Mouse (Mus musculus) ovary, postnatal 14 days (tissue): ENCODE measurements around the gene Lrba.

Experiments
- DNase-seq: peaks from one replicate; pipeline ENCODE4 v3.0.0; 2022; ENCODE audit warnings: low spot score

The Lrba gene

DNA sequence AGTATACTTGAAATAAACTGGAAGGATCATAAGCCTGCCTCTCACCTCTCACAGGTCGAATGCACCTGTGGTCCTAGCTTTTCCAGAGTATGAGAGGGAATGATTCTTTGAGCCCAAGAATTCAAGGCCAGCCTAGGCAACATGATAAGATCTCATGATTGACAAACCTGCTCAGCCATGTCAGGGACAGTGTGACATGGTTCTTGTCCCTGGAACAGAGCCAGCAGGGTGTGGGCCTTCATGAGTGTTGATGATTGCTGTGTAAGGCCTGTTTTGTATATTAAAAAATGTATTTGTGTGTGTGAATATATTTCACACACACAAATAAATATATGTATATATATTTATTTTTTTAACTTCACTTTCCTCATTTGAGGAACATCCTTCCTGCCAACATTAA is 29.3 kb downstream of the Lrba start:
- no peak for DNase-seq

DNA sequence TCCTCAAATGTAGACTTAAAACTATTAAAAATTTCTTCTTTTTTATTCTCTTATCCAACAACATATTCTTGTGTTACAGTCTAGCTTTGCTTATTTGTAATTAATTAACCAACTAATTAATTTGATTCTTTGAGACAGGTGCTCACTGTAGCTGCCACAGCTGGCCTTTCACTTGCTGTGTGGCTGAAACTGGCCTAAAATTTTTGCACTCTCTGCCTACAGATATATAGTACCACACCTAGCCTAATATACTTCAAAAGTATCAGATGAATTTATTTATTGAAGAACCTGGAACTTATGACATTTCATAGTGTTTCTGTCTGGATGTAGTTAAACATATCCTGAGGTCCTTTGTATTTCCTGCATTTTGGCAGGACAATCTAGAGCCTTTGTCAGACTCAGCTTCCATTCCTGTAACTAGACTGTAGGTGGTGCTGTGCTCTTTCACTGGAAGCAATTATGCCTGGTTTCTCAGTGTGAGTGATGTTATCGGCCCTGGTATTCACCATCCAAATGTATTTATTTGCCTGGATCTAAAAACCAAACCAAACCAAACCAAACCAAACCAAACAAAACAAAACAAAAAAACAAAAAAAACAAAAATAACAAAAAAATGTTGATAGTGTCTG is 43.7 kb downstream of the Lrba start:
- peak; percentile 5 for DNase-seq

DNA sequence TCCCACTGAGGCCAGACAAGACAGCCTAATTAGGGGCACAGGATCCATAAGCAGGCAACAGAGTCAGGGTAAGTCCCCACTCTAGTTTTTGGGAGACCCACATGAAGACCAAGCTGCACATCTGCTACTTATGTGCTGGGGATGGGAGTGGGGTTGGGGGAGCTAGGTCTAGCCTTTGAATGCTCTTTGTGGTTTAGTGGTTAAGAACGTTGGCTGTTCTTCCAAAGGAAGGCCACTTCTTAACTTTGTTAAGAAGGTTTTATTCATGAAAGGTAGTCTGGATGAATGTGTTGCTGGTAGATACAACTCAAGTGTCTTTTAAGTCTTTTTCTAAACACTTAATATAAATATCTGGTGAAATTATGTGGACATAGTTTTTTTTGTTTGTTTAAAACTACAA is 51.2 kb downstream of the Lrba start:
- no peak for DNase-seq

DNA sequence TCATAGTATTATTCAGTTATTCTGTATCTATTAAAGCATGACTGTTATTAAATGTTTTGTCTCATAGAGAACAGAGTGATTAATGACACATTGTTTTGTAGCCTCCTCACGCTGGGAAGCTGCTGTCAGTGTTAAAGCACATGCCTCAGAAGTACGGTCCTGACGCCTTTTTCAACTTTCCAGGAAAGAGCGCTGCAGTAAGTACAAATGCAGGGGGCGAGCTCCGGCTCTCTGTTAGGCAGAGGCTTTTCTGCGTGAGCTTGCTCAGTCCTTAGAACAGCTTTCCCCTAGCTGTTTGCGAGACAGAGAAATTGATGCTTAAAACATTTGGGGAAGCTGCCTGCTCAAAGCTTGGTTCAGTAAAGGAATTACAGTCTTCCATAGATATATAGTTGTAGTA is 66.8 kb downstream of the Lrba start:
- DNase-seq = no peak

DNA sequence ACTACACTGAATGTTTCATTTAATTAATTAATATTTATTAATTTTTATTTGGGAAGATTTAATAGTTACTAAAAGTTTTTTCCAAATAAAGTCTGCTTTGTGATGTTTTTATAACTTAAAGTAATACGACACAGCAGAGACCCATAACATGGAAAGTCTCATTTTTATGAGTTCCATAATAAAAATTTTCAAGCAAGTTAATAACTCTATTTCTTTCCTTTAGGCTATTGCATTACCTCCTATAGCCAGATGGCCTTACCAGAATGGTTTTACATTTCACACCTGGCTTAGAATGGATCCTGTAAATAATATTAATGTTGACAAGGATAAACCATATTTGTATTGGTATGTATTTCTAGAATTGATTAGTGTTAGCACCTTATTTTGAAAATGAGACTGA is 70.4 kb downstream of the Lrba start:
- no peak for DNase-seq

DNA sequence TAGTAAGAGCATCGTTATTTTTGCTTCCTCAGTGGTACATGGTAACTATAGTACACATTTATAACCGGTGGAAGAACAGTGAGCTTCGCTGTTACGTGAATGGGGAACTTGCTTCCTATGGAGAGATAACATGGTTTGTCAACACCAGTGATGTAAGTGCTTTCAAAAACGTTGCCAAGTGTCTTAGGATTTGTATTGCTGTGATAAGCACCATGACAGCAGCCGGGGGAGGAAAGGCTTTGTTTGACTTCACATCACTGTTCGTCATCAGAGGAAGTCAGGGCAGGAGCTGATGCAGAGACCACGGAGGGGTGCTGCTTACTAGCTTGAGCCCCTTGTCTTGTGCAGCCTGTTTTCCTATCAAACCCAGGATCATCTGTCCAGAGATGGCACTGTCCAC is 71.7 kb downstream of the Lrba start:
- DNase-seq = no peak

DNA sequence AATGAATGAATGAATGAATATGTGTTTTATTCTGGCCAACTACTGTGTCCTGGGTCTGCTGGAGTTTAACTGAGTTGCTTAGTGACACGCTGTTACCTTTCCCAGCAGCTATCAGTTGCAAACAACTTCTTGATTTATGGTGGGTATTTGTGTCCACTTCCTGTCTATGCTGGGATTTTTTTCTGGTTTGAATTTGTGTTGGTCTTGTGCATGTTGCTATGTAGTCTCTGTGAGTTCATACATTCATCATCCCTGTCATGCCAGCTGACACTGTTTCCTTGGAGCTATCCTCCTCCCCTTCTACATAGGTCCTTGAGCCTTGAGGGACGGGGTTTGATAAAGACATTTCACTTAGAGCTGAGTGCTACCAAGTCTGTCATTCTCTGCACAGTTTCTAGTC is 84.4 kb downstream of the Lrba start:
- no peak for DNase-seq

DNA sequence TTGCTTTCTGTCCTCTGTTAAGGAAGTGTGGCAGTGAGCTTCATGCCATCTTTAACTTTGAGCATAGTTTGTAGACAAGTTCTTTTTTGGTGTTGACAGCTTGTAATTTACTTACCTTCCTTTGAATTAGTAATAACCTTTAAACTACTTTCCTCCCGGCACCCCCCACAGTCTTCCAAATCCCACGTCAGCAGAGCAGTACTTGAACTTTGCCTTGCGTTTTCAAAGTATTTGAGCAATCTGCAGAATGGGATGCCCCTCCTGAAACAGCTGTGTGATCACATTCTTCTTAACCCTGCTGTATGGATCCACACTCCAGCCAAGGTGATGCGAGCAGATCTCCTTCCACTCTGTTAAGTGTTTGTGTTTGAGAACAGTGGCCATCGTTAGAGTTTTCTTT is 85.7 kb downstream of the Lrba start:
- DNase-seq = no peak

DNA sequence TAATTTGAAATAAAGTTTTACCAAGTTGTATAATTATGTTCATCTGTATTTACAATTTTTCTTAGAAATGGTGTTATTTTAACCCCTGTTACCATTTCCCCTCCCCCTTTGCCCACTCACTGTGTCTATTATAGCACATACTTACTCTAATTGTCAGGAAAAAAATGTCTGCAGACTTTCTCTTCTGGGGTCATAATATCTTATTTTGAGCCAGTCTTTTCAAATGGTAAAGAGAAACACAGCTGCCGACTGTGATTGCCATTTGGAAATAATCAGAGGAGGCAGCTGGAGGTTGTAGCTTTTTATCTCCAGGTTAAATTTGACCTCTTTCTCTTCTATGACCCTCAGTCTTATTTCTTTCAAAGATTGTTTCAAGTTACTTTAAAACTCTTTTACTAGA is 86.9 kb downstream of the Lrba start:
- no peak for DNase-seq

DNA sequence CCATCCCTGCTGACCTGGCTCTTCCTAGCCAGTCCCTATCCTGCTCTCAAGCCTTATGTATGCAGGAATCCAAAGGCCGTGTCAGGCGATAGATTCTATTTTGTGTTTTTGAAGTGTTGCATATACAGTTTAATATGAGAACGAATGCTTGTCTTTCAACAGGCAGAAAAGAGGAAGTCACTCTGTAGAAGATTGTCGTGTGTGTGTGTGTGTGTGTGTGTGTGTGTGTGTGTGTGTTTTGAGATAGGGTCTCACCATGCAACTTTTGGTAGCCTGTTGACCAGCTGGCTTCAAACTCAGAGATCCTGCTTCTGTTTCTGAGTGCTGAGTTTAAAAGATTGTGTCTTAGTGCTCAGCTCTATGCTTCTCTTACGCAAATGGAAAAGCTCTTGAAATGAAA is 93.2 kb downstream of the Lrba start:
- no peak for DNase-seq

DNA sequence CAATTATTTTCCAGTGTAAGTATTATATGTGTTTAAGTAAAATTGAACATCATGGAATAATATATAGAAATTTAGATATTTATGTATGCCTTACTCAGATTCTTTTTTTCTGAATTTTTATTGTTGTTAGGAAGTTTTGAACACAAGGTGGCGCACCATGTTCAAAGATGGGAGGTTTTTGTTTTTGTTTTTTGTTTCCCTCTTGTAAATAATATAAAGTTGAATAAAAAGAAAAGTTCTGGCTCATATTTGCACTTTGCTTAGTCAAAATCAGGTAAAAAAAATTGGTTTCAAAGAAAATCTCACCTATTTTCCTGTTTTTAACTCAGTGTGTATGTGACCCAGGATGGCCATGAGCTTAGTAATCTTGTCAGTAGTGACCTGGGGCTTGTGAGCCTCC is 104.1 kb downstream of the Lrba start:
- no peak for DNase-seq

DNA sequence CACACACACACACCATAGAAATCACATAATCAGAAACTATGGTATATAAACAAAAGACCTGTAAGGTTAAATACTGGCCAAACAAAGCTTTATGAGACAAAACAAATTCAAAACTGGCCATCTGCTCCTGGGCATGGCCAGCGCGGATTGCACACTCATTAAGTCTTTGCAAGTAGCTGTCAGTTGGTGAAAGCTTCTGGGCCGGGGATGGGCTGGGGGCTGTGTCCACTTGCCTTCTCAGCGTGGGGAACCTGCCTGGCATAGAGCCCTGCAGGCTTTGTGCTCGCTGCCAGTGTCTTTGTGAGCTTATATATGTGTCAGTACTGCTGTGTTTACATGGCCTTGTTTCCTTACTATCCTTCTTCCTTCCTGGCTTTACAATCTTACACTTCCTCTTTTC is 118.8 kb downstream of the Lrba start:
- no peak for DNase-seq

DNA sequence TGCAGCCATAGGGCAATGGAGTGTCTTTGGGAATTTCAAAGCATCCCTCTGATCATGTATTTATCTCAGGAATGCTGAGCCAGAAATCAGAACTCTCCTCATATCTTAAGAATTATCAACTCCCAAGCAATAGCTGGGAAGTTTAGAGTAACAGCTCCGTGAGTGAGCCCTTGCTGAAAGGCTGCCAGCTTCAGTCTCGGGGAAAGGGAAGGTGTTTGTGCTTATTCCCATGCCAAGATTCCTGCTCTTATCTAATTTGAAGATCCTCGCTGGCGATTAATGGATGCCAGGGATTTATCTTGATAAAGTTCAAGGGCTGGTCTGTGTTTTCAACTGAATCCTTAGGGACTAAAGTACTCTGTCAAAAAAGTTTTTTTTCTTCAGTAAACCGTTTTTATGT is 138.0 kb downstream of the Lrba start:
- DNase-seq = no peak

DNA sequence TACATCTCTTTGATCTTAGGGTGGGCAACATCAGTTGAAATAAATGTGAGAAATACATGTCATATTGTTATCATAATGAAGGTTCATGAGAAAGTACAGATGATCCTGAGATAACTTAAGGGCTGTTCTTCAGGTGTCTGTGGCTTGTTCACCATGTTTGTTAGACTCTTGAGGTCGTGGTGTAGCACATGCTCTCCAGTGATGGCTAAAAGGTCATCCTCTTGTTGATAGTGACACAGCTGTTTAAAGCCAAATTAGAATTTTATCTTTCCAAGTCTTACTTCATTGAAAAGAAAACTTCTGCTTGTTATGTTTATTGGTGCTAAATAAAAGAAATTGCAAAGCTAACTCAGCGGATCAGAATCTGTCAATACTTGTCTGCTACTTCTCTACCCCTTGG is 147.0 kb downstream of the Lrba start:
- no peak for DNase-seq

DNA sequence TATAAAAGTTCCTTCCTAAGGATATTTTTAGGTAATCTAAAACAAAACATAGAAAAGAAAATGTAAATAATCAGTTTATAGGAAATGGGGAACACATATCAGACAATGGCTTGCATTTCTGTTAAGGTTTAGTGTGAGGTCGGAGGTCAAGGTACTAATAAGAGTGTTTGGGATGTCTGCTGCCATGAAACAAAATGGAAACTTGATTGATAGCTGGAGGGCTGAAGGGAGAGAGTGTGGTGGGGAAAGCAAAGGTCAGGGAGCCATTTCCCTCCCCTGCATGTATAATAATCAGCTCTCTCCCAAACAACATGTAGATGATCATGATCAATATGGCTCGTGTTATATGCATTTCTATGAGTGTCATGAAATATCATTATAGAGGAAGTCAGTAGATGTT is 150.8 kb downstream of the Lrba start:
- no peak for DNase-seq

DNA sequence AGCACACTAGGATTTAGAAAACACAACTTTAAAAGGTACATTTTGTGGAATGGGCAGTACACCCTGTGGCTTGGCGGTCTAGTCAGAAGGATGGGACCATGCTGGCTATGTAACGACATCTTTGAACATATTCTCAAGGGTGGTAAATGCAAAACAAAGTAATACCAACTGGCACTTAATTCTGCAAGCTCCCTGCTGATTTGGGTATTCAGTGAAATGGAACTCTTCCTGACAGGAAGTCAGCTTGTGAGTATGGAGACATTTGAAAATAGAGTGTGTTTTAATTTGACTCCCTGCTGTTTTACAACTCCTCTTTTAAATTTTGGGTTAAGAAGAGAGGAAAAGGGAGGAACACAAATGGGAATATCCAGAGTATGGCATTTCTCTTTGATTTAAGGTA is 158.1 kb downstream of the Lrba start:
- no peak for DNase-seq

DNA sequence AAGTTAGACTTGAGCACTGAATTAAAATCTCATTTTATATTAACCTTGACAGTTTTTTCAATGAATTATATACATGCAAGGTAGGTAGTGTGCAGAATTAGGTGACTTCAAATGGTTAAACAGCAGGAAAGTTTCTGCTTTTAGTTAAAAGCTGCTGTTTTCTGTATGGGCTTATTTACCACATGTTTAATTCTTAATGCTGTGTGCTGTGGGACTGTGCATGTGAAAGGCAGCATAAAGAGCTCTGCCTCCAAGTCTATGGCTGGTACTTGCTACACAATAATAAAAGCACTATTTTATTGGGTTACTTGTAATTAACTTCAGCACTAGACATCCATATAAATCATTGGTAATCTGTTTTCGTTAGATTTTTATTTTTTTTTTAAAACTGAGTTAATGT is 160.6 kb downstream of the Lrba start:
- DNase-seq = no peak

DNA sequence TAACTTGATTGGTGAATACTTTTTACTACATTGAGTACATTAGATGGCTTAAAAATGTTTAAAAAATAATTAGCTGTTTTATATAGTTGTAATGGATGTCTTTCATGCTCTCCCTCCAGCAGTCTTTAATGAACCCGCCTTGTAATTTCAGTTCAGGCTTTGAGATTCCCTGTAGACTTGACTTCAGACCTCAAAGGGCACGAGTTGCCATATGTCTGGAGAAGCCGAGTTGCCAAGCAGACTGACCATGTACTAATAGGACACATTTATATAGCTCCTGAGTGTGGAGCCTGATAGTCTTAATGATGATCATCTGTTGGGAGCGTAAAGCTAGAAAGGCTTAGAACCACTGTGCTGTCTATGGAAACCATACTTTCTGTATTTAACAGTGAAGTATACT is 161.8 kb downstream of the Lrba start:
- no peak for DNase-seq

DNA sequence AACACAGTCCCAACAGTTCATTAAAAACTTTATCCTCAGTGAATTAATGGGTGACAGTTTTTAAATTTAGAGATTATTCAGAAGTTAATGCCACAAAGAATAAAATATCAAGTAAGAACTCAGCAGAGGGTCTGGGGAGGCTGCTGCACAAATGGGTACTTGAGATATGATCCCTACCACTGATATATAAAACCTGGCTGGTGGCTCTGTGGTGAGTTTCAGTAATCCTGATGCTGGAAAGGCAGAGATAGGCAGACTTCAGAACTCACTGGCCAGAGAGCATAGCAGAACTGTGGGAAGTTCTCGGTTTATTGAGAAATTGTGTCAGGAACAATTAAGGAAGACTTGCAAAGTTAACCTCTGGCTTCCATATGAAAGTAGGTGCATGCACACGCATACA is 199.3 kb downstream of the Lrba start:
- no peak for DNase-seq

DNA sequence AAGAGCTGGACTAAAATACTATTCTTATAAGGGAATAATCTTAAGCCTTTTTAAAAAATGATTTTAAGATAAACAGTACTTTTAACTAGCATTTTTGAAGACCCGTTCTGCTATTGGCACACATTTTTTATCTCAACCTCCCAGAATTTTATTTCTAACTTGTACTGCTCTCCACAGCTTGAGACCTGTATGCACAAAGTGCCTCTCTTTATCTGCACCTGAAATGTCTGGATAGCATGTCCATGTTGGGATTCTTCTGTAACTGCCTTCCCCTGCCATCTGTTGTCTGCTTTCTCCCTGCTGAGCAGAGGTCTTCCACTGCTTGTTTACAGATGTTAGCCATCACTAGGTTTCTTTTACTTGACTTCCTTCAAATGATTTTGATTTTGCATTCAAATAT is 202.3 kb downstream of the Lrba start:
- no peak for DNase-seq

DNA sequence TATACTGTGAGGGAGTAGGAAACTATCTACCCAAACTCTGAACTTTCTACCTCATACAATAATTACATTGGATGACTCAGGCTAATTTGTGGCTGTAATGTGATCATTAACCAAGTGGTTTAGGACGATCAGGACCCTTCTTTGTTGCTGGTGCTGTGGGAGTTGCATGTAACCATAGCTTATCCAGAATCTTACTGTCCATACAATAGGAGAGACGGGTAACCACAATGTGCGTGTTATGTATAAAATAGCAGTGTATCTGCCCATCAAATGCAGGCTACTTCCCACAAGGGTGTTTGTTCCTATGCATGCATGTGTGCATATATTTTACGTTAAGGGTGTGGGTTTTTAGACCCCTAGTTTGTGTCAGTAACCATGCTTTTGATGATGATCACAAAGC is 219.0 kb downstream of the Lrba start:
- DNase-seq = no peak

DNA sequence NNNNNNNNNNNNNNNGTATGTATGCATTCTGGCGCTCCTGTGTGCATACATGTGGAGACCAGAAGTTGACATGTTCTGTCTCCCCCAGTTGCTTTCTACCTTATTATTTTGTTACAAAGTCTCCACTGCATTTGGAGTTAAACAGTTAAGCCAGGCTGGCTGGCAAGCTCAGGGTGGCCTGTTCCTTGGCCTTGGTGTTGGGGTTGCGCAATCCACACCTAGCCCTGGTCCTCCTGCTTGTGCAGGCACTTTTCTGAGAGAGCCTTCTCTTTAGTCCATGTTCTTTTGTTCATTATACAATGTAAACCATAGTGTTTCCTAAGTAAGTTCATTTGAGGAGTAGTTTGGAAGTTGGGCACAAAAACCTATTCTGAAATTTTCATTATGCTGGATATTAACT is 226.7 kb downstream of the Lrba start:
- no peak for DNase-seq

DNA sequence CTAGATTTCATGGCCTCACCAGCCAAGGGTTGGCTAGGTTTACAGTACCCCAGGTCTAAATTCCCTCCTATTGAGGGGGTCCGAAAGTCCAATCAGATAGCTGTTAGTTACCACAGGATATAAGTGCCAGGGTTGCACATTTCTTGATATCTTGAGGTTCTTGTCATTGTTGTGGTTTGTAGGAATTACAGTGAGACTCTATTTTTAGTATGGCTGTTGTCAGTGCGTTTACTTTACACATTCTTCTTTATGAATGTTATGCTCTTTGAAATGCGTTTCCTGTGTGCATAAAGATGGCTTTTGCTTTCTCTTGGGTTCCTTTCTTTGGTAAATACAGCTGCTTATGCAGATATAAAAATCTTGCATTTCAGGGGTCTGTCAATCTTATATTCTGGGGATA is 237.1 kb downstream of the Lrba start:
- DNase-seq = no peak

DNA sequence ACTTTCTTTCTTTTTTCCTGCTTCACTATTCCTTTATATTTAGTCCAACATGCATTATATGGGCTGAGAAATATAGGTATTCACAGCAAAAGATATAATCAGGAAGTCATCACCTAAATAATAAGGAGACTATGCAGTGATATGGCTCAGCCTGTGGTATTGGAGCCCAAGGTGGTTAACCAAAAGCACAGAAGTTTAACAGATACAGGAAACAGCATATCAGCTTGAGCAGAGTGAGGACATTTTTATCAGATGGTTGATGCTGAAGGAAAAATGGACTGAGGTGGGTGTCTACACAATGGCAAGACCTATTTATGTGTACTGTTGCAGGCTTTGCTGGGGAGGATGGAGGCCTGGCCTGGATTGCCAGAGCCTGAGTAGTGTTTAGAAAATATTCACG is 265.5 kb downstream of the Lrba start:
- DNase-seq = no peak

DNA sequence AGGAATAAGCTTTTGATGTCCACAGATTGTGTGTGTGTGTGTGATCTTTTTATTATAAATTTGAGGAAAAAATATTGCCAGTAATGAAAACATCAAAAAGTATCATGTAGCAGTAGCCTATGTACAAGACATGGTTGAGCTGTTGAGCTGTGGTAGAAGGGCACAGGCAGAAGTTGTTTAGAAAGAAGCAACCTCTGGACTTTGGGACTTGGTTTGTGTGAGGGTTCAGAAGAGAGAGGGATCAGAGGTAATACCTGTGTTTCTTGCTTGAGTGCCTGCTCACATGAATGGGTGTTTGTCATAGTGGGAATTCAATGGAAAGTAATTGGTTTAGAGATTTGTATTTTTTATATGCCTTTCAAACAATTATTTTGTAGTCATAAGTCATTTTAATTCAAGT is 276.1 kb downstream of the Lrba start:
- no peak for DNase-seq
